Mouse (Mus musculus) liver, postnatal 0 days (tissue): ENCODE results near the gene Ahdc1. TPM values are rescaled to one million over a fixed set of nuclear protein-coding genes. Genes with fewer than 3 reads are reported as not detected.
A peak's percentile ranks its signal among the peaks of the same experiment; 100 is the strongest.

Experiments
- ATAC-seq: fragments of 200-750 bp; cut with Nextera tagmentation; 2 replicates; pipeline ENCODE4 v1.8.0; 2017; ENCODE audit warnings: mild to moderate bottlenecking, moderate library complexity
- DNase-seq: peaks from one replicate; pipeline ENCODE4 v3.0.0-alpha.2; 2016
- H3K27ac ChIP-seq: fragments of 300-500 bp; sonication (generic); 2 replicates; pipeline ENCODE4 v1.5.1; 2014; ENCODE audit warnings: antibody characterized with exemption, moderate library complexity, mild to moderate bottlenecking, low read depth
- H3K27me3 ChIP-seq: fragments of 300-500 bp; sonication (generic); 2 replicates; pipeline ENCODE4 v1.6.1; 2014; ENCODE audit warnings: low read length, control low read depth, mixed read lengths; ENCODE audit not compliant: insufficient read depth
- H3K36me3 ChIP-seq: fragments of 300-500 bp; sonication (generic); replicated peaks from 2 replicates; pipeline ENCODE4 v1.6.1; 2014; ENCODE audit warnings: mild to moderate bottlenecking, control low read depth, low read length, moderate library complexity, mixed read lengths; ENCODE audit not compliant: insufficient read depth
- H3K4me1 ChIP-seq: fragments of 300-500 bp; sonication (generic); 2 replicates; pipeline ENCODE4 v1.6.1; 2014; ENCODE audit warnings: antibody characterized with exemption, mild to moderate bottlenecking, control low read depth; ENCODE audit not compliant: insufficient read depth
- H3K4me2 ChIP-seq: fragments of 300-500 bp; sonication (generic); 2 replicates; pipeline ENCODE4 v1.6.1; 2014; ENCODE audit warnings: low read depth, mild to moderate bottlenecking, low read length, moderate library complexity, mixed read lengths
- H3K4me3 ChIP-seq: fragments of 300-500 bp; sonication (generic); 2 replicates; pipeline ENCODE4 v1.5.1; 2014; ENCODE audit warnings: low read depth, low read length
- H3K9ac ChIP-seq: fragments of 300-500 bp; sonication (generic); replicated peaks from 2 replicates; pipeline ENCODE4 v1.6.1; 2014; ENCODE audit warnings: mild to moderate bottlenecking, moderate library complexity
- H3K9me3 ChIP-seq: fragments of 300-500 bp; sonication (generic); 2 replicates; pipeline ENCODE4 v1.6.1; 2016; ENCODE audit warnings: mild to moderate bottlenecking, control low read depth, low read length, mixed read lengths
- CTCF ChIP-seq: sonication (generic); IDR thresholded peaks from 2 replicates; pipeline ENCODE4 v1.5.1; 2016; ENCODE audit warnings: antibody characterized with exemption, low read depth
- EP300 ChIP-seq: IDR thresholded peaks from 2 replicates; pipeline ENCODE4 v1.6.1; 2016; ENCODE audit warnings: antibody characterized with exemption, low read depth, mild to moderate bottlenecking
- WGBS: fragments of 180-500 bp; shearing (Covaris S2); extraction: QIAGEN DNeasy Blood & Tissue Kit; methylation state at CpG from one replicate; pipeline ENCODE4 v1.1.7; 2014; ENCODE audit not compliant: insufficient replicate concordance; 5-methylcytosine and 5-hydroxymethylcytosine counted together
- polyA plus RNA-seq: library from polyadenylated mRNA; unstranded; fragments of >200 nt; fragmentation: Nextera tagmentation; extraction: Ambion mirVana; gene quantifications from 2 replicates; pipeline ENCODE4 v1.2.1, GENCODE M21; 2015

The Ahdc1 gene
- polyA plus RNA-seq, 1 experiment from 2014 or later = 0.87 TPM

DNA sequence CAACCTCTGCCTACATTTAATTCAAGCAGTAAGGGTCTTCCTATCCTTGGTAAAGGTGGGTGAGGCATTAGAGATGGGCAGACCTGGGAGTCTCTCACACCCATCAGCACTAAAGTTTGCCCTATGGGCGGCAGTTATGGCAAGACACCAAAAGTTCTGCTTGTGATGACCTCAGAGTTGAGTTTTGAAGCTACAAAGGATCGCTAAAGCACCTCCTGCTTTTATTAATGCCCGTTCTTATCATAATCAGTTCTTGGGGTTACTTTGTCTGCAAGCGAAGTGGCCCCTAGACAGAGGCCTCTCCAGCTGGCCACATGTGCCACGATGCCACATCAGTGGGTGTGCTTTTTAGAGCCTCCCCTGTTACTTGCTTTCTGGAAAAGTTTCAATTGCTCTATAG lies 1.4 kb upstream of the Ahdc1 start:
- DNase-seq = no peak
- Histone ChIP-seq H3K27me3 (peaks cover 14% of the 10 kb centered on the region), H3K4me1 (peaks cover 24% of the 10 kb centered on the region), H3K36me3 (no peaks in the 10 kb centered on the region), H3K4me3 (no peak overlapping the region), H3K27ac (no peak overlapping the region), H3K4me2 (no peak overlapping the region), H3K9me3 (no peaks in the 10 kb centered on the region), H3K9ac (no peak overlapping the region)
- TF ChIP-seq EP300 (no peak), CTCF (no peak)
- WGBS = 49% methylated on average over 5 of the region's 5 CpGs
- ATAC-seq = no peak

- Histone ChIP-seq H3K36me3 (no peaks in the 10 kb centered on the region), H3K4me1 (peaks cover 24% of the 10 kb centered on the region), H3K27me3 (peaks cover 14% of the 10 kb centered on the region), H3K9me3 (no peaks in the 10 kb centered on the region), H3K4me2 (peak overlapping the region; percentile 95), H3K27ac (no peak overlapping the region), H3K4me3 (peak overlapping the region; percentile 84), H3K9ac (peak overlapping the region; percentile 75; the same call in 1 of the 2 replicates)
- WGBS = 2% methylated on average over 17 of the region's 17 CpGs
- TF ChIP-seq CTCF = no peak
- ATAC-seq = no peak
- no peak for DNase-seq
Observed at GRCm38 (mm10) chr4:133010611-133011010, 449 bp upstream of the Ahdc1 start.

- 3% methylated on average over 60 of the region's 84 CpGs for WGBS
- peak overlapping the region; percentile 78 for H3K27ac ChIP-seq
- H3K4me1 ChIP-seq = peaks cover 24% of the 10 kb centered on the region
- no peak for TF ChIP-seq CTCF
- TF ChIP-seq EP300 = no peak
- peak; percentile 24 for ATAC-seq
- peak overlapping the region; percentile 75 for H3K9ac ChIP-seq
- no peaks in the 10 kb centered on the region for H3K9me3 ChIP-seq
- H3K36me3 ChIP-seq = no peaks in the 10 kb centered on the region
- H3K27me3 ChIP-seq = peaks cover 14% of the 10 kb centered on the region
- peak; percentile 73 for DNase-seq
- peak overlapping the region; percentile 95 for H3K4me2 ChIP-seq
- H3K4me3 ChIP-seq = peak overlapping the region; percentile 84
Observed at GRCm38 (mm10) chr4:133011821-133012775, 1.0 kb downstream of the Ahdc1 start.

GRCm38 (mm10) chr4:133012776-133013265 lies 1.8 kb downstream of the Ahdc1 start:
- 3% methylated on average over 17 of the region's 17 CpGs for WGBS
- ATAC-seq (no peak), DNase-seq (peak; percentile 41)
- Histone ChIP-seq H3K36me3 (no peaks in the 10 kb centered on the region), H3K4me2 (peak overlapping the region; percentile 95), H3K9me3 (no peaks in the 10 kb centered on the region), H3K27me3 (peaks cover 14% of the 10 kb centered on the region), H3K27ac (peak overlapping the region; percentile 78), H3K4me1 (peaks cover 20% of the 10 kb centered on the region), H3K4me3 (peak overlapping the region; percentile 84), H3K9ac (peak overlapping the region; percentile 75)
- TF ChIP-seq EP300 = no peak
- TF ChIP-seq CTCF = no peak

GRCm38 (mm10) chr4:133013266-133013891 lies 2.3 kb downstream of the Ahdc1 start:
- ATAC-seq (no peak), DNase-seq (peak; percentile 51)
- H3K36me3 ChIP-seq = 0 out of 2 replicates have a peak, but pooled peaks cover 1% of the 10 kb centered on the region
- peaks cover 20% of the 10 kb centered on the region for H3K4me1 ChIP-seq
- TF ChIP-seq EP300 (no peak), CTCF (no peak)
- H3K27me3 ChIP-seq = peaks cover 14% of the 10 kb centered on the region
- 14% methylated on average over 18 of the region's 18 CpGs for WGBS
- peak overlapping the region; percentile 84 for H3K4me3 ChIP-seq
- no peaks in the 10 kb centered on the region for H3K9me3 ChIP-seq
- peak overlapping the region; percentile 13; the same call in 1 of the 2 replicates for H3K9ac ChIP-seq
- peak overlapping the region; percentile 95 for H3K4me2 ChIP-seq
- H3K27ac ChIP-seq = peak overlapping the region; percentile 78

DNA sequence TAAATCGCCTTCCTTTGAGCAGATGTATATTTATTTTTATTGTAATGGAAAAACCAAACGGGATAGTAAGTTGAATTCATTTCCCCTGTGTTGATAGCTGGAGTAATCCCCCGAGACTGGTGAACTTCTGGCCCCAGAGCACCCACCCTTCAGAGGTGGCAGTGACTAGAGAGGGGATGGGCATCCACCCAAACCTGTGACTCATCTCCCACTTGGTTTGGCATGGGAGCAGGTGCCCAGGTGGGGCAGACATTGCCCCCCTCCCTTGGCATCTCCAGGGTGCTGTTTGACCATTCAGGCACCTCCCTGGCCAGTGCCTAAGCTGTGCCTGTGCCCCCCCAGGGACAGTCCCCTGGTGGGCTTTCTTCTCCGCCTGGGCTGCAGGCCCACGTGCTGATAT lies 3.0 kb downstream of the Ahdc1 start:
- ATAC-seq (no peak), DNase-seq (no peak)
- Histone ChIP-seq H3K4me2 (peak overlapping the region; percentile 95; the same call in 1 of the 2 replicates), H3K36me3 (0 out of 2 replicates have a peak, but pooled peaks cover 2% of the 10 kb centered on the region), H3K4me1 (peaks cover 20% of the 10 kb centered on the region), H3K27me3 (peaks cover 14% of the 10 kb centered on the region), H3K27ac (no peak overlapping the region), H3K9me3 (no peaks in the 10 kb centered on the region), H3K4me3 (no peak overlapping the region), H3K9ac (no peak overlapping the region)
- 38% methylated on average over 5 of the region's 5 CpGs for WGBS
- TF ChIP-seq EP300 (no peak), CTCF (no peak)
